8 mouse cellular contexts compared by ENCODE assay signal in genomic region chrX:36874704-36875128, GRCm38 (mm10). TPM values are rescaled to one million over a fixed set of nuclear protein-coding genes. Genes with fewer than 3 reads are reported as not detected.
DNase-seq lines count a peak whose midpoint lies in the region; ATAC-seq and TF ChIP-seq lines count a peak whose summit lies in the region.

No protein-coding gene starts in this region.

- peak overlapping the region; percentile 88 for H3K9ac ChIP-seq in heart, embryonic 14.5 days (ENCODE audit: low read length)
- H3K9ac ChIP-seq in liver, embryonic 15.5 days, result peak overlapping the region; percentile 87

- H3K27ac ChIP-seq in heart, embryonic 14.5 days (replicated peaks in 1 of 2; ENCODE audit: control insufficient read depth in 1 of 2, insufficient read depth in 1 of 2, low read depth in 2 of 2, low read length in 2 of 2), result peak overlapping the region; percentile 71 to 80
- peak overlapping the region; percentile 66 for H3K27ac ChIP-seq in liver, embryonic 15.5 days (replicated peaks)
- peak overlapping the region; percentile 81 for H3K27ac ChIP-seq in spleen, adult 2 months (ENCODE audit: insufficient read depth, low read length)

- no peak for TF ChIP-seq POLR2A in spleen, adult 2 months (IDR thresholded peaks at IDR 0.05; ENCODE audit: low read depth, low read length)

- no peaks in the 10 kb centered on the region for H3K9me3 ChIP-seq in heart, embryonic 14.5 days (ENCODE audit: control insufficient read depth, low read length)
- no peaks in the 10 kb centered on the region for H3K9me3 ChIP-seq in liver, embryonic 15.5 days (replicated peaks)

- no peaks in the 10 kb centered on the region for H3K27me3 ChIP-seq in heart, embryonic 14.5 days (ENCODE audit: control insufficient read depth, insufficient read depth, low read length)
- H3K27me3 ChIP-seq in liver, embryonic 15.5 days, result no peaks in the 10 kb centered on the region
- no peaks in the 10 kb centered on the region for H3K27me3 ChIP-seq in spleen, adult 2 months (ENCODE audit: control insufficient read depth, insufficient read depth, low read length)

- peak; percentile 24 for DNase-seq in embryo, embryonic 10.5 days (ENCODE audit: low spot score)
- no peak for DNase-seq in embryo, embryonic 10 days (ENCODE audit: low spot score)
- DNase-seq in thymus, postnatal 10 days (ENCODE audit: low spot score in 2 of 2), result peak; percentile 8
- DNase-seq in thymus, postnatal 36 days, result no peak
- peak in 1 of 2 experiments; percentile 21 for DNase-seq in spleen, adult 2 months (ENCODE audit: low read depth in 1 of 2, low spot score in 2 of 2)
- no peak for DNase-seq in kidney, adult 9 months

- 0 out of 4 replicates have a peak, but pooled peaks cover 0 to 3% of the 10 kb centered on the region in 2 experiments for H3K4me1 ChIP-seq in heart, embryonic 14.5 days (ENCODE audit: control insufficient read depth in 2 of 2, insufficient read depth in 2 of 2, low read length in 2 of 2)
- peaks cover 10% of the 10 kb centered on the region; the same call in 1 of the 2 replicates for H3K4me1 ChIP-seq in liver, embryonic 15.5 days (replicated peaks)
- H3K4me1 ChIP-seq in spleen, adult 2 months (ENCODE audit: control insufficient read depth, insufficient read depth, insufficient read length), result no peaks in the 10 kb centered on the region; the same call in none of the 2 replicates

- H3K4me2 ChIP-seq in heart, embryonic 14.5 days (ENCODE audit: low read length), result peak overlapping the region; percentile 62
- H3K4me2 ChIP-seq in liver, embryonic 15.5 days, result peak overlapping the region; percentile 73

- TF ChIP-seq CTCF in spleen, adult 2 months (IDR thresholded peaks at IDR 0.05; ENCODE audit: extremely low read depth, insufficient read depth, insufficient read length, insufficient replicate concordance), result no peak

- ATAC-seq in heart, embryonic 14.5 days (ENCODE audit: insufficient number of reproducible peaks, insufficient read depth, low FRiP score, low read depth), result peak; percentile 32; the same call in 1 of the 2 replicates
- ATAC-seq in liver, embryonic 15.5 days (ENCODE audit: insufficient read depth), result peak; percentile 41

- peak overlapping the region; percentile 78 to 90 for H3K4me3 ChIP-seq in heart, embryonic 14.5 days (ENCODE audit: control insufficient read depth in 1 of 2, insufficient read depth in 1 of 2, low read depth in 1 of 2, low read length in 2 of 2)
- peak overlapping the region; percentile 80 for H3K4me3 ChIP-seq in liver, embryonic 15.5 days (replicated peaks)
- H3K4me3 ChIP-seq in spleen, adult 2 months (ENCODE audit: extremely low read depth, insufficient read depth, insufficient read length), result peak overlapping the region; percentile 78

- WGBS in heart, embryonic 14.5 days, result 12% methylated on average over 36 of the region's 36 CpGs
- WGBS in liver, embryonic 15.5 days (ENCODE audit: insufficient replicate concordance), result 5% methylated on average over 36 of the region's 36 CpGs
- WGBS in spleen, adult 2 months, result 19% methylated on average over 36 of the region's 36 CpGs

- 0 out of 2 replicates have a peak, but pooled peaks cover 8% of the 10 kb centered on the region for H3K36me3 ChIP-seq in heart, embryonic 14.5 days (ENCODE audit: control insufficient read depth, insufficient read depth, low read length)
- H3K36me3 ChIP-seq in liver, embryonic 15.5 days (replicated peaks), result no peaks in the 10 kb centered on the region; the same call in 1 of the 2 replicates
- no peaks in the 10 kb centered on the region for H3K36me3 ChIP-seq in spleen, adult 2 months (ENCODE audit: control insufficient read depth, insufficient read depth, low read length)

RNA-seq across cellular contexts. Expression of gene C330007P06Rik, which starts 0.8 kb away (rescaled TPM):
- 20.0 and 21.1 TPM in 2 replicates for polyA plus RNA-seq in heart, embryonic 14.5 days (2014; fragmentation: Nextera tagmentation; extraction: Ambion mirVana)
- polyA plus RNA-seq in liver, embryonic 15.5 days (2015; fragmentation: Nextera tagmentation; extraction: Ambion mirVana), result 12.6 and 13.6 TPM in 2 replicates
- 8.4 and 11.0 TPM in 2 replicates for polyA plus RNA-seq in spleen, adult 2 months (2012; rRNA removed)

RNA-seq across cellular contexts. Expression of gene Ube2a, which starts 1.0 kb away (rescaled TPM):
- polyA plus RNA-seq in heart, embryonic 14.5 days (2014; fragmentation: Nextera tagmentation; extraction: Ambion mirVana), result 157 and 162 TPM in 2 replicates
- 64.3 and 74.0 TPM in 2 replicates for polyA plus RNA-seq in liver, embryonic 15.5 days (2015; fragmentation: Nextera tagmentation; extraction: Ambion mirVana)
- 19.8 and 21.9 TPM in 2 replicates for polyA plus RNA-seq in spleen, adult 2 months (2012; rRNA removed)

RNA-seq across cellular contexts. Expression of gene Nkrf, which starts 28.0 kb away (rescaled TPM):
- polyA plus RNA-seq in heart, embryonic 14.5 days (2014; fragmentation: Nextera tagmentation; extraction: Ambion mirVana), result 0.78 and 0.86 TPM in 2 replicates
- 0.51 and 0.67 TPM in 2 replicates for polyA plus RNA-seq in liver, embryonic 15.5 days (2015; fragmentation: Nextera tagmentation; extraction: Ambion mirVana)
- 0.46 and 0.53 TPM in 2 replicates for polyA plus RNA-seq in spleen, adult 2 months (2012; rRNA removed)

Comparison
In these comparisons a context has a peak if more than half of its experiments do, and no peak if none do; other contexts are left out.
1. DNase-seq: peak in embryo, embryonic 10.5 days (single experiment) and thymus, postnatal 10 days (2 of 2); none in embryo, embryonic 10 days (single experiment), thymus, postnatal 36 days (0 of 2) and kidney, adult 9 months (single experiment).
2. Peak in every context shown above with its lines, with median percentiles within 50 percentile points of each other: H3K27ac ChIP-seq and H3K4me3 ChIP-seq.